Mouse (Mus musculus): ENCODE results near the gene Acbd6. TPM values are rescaled to one million over a fixed set of nuclear protein-coding genes. Genes with fewer than 3 reads are reported as not detected.
A peak's percentile ranks its signal among the peaks of the same experiment; 100 is the strongest.

Acbd6 gene
- total RNA-seq, 1 experiment from 2014 or later = 24.6 TPM

DNA sequence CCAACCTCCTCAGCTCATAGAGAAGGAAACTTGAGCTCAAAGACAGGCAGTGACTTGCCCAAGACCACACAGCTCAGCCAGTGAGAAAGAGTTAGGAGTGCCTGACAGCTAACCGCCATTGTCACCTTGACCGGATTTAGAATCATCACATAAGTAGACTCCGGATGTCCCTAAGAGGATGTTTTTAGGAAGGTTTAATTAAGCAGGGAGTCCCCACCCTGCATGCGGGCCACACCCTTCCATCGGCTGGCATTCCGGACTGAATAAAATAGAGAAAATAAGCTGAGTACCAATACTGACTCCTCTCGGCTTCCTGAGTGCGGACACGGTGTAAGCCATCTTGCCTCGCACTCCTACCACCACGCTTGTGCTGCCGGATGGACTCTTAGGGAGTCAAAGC lies 159.4 kb downstream of the Acbd6 start:
- ATAC-seq (replicated peaks; ENCODE audit: low read depth, poor library complexity, severe bottlenecking) = no peak

DNA sequence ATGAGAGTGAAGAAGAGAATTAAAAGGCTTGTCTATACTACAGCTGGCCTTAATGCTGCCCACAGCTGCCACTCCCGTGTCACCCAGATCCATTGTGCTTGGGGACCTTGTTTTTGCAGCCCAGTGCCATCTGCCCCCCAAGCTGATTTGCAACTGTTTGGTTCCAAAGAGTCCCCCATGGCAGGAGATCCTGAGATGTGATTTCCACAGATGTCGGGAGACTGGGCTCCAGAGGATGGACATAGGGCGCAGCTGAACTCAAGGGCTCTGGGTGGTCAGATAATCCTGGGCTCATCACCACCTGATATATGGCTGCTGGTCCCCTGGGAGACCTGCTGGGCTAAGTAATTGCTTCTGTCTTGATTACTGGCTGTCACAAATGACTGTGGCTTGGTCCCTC lies 160.9 kb downstream of the Acbd6 start:
- no peak for ATAC-seq (replicated peaks; ENCODE audit: low read depth, poor library complexity, severe bottlenecking)

DNA sequence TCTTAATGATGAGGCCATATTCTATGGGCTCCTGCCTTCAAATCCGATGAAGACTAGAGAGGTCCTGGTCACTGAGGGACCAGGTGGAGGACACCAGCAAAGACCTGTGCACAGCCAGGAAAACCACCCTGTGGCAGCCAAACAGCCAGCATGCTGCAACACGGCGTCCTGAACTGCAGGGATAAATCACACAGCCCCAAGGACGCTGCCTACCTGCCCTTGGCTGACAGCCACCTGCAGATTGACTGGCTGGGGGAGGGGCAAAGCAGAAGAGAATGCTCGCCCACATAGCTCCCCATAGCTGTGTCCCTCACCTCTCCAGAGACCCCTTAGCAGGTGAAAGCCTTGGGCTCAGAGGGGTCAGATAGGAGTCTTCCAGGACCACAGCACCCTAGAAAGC lies 162.1 kb downstream of the Acbd6 start:
- no peak for ATAC-seq (replicated peaks; ENCODE audit: low read depth, poor library complexity, severe bottlenecking)

DNA sequence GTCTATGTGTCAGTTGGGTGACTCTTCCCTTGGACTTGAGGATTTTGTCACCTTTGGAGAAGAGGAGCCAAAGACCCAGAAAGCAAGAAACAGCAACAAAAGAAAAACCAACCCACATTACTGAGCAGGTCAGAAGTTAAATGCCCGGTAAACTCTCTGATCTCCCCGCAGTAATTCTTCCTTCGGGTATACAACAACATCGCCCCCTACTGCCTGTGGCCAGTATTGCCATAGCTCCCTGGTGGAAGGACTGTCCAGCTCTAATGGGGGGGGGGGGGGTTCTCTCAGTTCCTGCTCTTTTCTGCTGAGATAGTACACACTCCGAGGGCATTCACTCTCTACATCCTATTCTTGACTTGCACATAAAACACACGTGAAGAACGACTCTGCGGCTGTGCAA lies 163.5 kb downstream of the Acbd6 start:
- no peak for ATAC-seq (replicated peaks; ENCODE audit: low read depth, poor library complexity, severe bottlenecking)

DNA sequence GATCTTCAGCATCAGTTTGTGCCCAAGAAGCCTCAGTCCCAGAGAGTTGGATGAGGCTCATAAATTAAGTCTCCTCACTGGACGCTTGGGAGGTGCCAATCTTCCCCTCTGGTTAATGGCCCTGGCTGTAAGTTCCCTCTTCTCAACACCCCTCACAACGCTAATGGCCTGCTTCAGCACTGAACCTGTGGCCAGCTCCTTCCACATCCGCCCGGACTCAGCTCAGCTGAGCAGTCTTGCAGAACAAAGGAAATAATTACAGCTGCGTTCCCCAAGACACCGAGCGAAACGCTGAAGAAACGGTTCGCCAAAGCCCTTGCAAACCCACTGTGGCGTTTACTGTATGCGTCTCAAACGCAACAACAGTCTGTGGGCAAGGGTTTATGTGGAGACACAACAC lies 164.3 kb downstream of the Acbd6 start:
- peak; percentile 97 for ATAC-seq (replicated peaks; ENCODE audit: low read depth, poor library complexity, severe bottlenecking)

DNA sequence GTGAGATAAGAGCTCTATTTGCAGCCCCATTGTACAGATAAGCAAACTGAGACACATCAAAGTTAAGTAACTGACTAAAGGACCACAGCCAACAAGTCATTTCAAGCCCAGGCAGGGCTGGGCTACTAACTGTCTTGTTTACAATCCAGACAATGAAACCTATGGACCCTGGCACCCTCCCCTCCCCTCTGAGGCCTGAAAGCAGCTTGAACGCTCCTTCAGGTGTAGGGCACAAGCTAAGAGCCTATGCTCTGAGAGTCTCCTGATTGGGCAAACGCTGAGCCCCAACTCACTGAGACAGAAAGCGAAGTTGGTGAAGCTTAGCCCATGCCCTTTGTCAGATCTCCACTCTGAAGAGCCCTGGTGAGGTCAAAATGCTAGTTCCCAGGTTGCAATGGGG lies 166.4 kb downstream of the Acbd6 start:
- ATAC-seq (replicated peaks; ENCODE audit: low read depth, poor library complexity, severe bottlenecking) = no peak

DNA sequence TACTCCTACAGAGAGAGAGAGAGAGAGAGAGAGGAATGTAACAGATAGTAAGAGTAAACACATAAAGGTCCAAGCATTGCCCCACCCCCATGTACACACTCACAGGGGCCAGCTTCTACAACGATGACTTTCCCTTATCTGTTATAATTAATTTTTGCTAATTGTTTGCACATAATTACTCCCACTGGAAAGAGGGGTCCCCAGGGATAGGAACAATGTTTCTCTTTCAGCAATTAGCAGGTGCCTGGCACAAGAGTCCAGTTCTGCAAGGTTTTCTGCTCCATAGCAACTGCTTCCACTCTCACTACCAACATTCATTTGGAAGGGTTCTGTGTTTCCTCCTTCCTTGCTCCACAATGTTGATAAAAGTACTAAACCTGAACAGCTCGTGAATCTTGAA lies 168.0 kb downstream of the Acbd6 start:
- ATAC-seq (replicated peaks; ENCODE audit: low read depth, poor library complexity, severe bottlenecking) = no peak

DNA sequence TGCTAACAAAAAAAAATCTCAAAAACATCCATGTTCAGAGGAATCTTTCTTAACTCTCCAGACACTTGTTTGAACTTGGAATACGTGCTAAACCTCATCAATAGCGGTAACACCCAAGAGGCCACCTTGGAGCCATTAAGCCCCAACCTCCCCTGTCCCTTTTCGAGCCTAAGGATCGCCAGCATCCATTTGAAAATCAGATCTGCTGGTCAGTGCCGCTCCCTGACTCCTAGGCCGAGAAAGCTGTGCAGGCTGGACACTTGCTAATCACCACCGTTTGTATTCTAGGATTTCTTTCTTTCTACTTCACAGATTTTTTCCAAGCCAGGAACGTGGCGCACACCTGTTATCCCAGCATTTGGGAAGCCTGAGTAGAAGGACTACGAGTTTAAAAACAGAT lies 169.9 kb downstream of the Acbd6 start:
- no peak for ATAC-seq (replicated peaks; ENCODE audit: low read depth, poor library complexity, severe bottlenecking)

DNA sequence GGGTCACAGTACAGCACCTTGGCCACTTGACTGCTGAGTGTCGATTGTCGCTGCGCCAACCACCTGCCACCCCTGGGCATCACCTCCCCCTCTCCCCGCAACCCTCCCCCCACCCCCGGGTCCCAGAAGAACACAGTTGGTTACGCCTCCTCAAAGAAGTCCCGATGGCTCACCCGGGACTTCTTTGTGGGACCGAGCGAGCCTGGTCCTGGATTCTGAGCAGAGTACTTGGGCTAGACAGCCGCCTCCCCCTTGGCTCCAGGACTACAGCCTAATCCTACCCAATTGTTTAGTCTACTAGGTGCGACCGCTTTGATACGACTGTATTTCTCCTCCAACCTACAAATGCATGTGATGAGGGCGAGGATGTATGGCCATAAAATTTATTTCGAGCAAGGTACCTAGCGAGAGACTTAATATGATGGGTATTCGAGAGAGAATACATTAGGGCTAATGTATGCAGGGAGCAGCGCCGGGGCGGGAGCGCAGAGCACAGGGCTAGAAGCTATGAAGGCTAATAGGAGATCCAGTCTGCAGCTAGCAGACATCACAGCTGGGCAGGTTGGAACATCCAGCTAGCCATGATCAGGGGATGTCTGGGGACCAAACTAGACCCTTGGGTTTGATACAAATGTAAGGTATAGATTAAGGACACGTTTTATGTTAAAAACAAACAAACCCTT lies 171.3 kb downstream of the Acbd6 start:
- ATAC-seq (replicated peaks; ENCODE audit: low read depth, poor library complexity, severe bottlenecking) = no peak

DNA sequence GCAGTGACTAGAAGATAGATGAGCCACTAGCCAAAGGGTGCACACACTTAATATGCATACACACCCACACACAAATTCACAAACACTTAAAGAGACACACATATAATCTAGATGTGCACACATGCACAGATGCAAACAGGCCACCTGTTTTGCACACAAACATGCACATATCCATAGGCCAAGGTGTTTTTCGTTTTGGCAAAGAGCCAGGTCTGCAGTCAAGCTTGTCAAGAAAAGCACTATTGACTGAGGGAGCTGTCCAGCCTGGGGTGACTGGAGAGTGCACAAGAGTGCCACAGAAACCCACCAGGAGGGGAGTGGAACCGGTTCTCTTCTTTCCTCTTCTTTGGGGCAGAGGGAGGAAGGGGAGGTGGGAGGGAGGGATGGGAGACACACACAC lies 173.2 kb downstream of the Acbd6 start:
- ATAC-seq (replicated peaks; ENCODE audit: low read depth, poor library complexity, severe bottlenecking) = no peak

DNA sequence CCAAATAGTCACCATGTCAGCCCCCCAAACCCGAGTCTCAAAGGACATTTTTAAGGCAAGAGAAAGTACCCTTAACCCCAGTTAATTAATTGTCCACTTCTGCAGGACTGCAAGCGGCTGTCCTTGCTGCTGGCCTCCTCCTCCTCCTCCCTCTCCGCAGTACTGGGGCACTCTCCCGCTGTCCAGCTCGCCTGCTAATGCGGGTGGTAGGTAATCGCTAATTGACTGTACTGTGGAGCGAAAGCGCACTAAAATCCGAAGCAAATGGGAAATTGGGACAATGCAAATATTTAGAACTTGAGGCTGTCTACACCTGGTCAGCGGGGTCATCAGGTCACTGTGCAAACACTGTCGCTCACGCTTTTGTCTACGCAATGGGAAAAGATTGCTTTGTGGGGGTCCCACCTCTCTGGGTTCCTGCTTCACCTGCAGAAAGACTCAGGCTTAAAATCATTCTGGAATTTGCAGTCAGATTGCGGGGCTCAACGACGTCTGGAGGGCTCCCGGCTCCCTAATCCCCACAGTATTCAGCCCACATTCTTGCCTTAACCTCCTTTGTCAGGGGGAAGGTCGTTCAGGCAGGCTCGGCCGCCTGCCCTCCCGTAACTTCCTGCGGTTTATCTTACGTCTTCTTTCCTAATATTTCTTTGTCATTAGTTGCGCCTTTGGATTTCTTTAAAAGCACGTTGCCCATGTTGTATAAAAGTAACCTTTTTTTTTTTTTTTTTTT lies 178.3 kb downstream of the Acbd6 start:
- no peak for ATAC-seq (replicated peaks; ENCODE audit: low read depth, poor library complexity, severe bottlenecking)

DNA sequence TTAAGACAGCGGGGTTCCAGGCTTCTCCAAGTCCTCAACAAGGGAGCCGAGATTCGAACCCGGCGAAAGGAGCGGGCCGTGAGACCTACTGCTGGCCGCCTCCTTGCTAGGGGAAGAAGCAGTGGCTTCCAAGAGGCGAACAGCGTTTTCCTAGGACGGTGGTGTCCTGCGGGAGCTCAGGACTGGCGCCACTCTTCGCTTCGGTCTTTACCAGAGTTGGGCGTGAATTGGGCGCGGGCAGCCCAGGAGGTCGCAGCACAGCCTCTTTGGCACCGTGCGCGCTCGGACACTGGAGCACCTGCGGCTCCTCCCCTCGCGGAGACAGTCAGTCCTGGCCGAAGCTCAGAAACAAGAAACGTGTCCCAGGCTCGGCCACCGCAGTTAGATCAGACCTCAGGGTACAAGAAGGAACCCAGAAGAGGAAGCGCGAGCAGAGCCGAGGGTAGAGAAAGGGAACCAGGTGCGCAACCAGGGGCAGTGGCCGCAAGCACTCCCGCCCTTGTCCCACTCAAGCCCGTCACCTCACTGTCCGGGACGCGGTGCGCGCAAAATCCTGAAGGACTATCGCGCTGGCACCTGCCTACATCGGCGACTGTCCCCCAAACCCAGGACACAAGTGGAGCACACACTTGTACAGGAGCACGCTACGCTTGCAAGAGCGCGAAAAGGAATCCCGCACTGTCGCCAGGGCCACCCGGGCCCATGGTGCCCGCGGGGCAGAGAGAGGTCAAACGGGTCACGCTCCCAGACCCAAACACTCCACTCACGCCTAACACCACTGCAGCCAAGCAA lies 179.3 kb downstream of the Acbd6 start:
- ATAC-seq (replicated peaks; ENCODE audit: low read depth, poor library complexity, severe bottlenecking) = peak; percentile 70

DNA sequence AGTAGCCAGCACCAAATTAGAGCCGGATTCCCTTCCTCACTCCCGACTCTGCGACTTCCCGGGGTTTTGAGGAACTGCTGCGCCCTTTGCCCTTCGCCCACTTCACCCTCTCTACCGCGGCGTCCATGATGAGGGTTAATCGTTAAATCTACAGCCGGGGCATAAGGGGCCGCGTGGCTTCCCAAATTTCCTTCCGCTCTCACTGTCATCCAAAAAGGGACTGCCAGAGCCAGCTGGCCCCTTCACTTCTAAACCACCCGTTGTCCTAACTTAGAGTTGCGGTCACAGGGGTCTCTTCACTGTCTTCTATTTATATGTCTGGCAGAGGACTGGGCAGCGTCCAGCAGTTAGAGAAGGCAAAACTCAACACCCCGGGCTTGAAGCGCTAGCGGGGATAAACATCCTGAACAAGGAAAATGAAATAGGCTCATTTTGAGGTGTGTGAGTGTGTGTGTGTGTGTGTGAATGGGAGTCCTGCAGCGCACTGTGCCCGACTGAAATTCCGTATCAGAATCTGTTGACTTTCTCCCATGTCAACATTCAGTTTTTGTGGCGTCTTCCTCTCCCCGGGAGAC lies 180.0 kb downstream of the Acbd6 start:
- ATAC-seq (replicated peaks; ENCODE audit: low read depth, poor library complexity, severe bottlenecking) = peak; percentile 7; the same call in 1 of the 2 replicates

Other genes starting within 250 kb of the Acbd6 start
- 29.2 and 34.1 TPM in 2 replicates for gene Xpr1, start 140.7 kb upstream of the Acbd6 start, total RNA-seq (2017)
- not detected in 2 replicates for gene Lhx4, start 193.6 kb downstream of the Acbd6 start, total RNA-seq (2017)

All from common myeloid progenitor, adult 5-6 weeks (primary cell).